Mouse (Mus musculus) frontal cortex, adult (tissue): ENCODE data around the gene Prox1.
A peak's percentile ranks its signal among the peaks of the same experiment; 100 is the strongest.

Source experiments
- ATAC-seq: cut with Nextera tagmentation; 2 replicates; pipeline ENCODE4 v1.9.2; 2017; ENCODE audit warnings: mild to moderate bottlenecking, moderate library complexity, mixed read lengths; ENCODE audit not compliant: low TSS enrichment

The Prox1 gene

DNA sequence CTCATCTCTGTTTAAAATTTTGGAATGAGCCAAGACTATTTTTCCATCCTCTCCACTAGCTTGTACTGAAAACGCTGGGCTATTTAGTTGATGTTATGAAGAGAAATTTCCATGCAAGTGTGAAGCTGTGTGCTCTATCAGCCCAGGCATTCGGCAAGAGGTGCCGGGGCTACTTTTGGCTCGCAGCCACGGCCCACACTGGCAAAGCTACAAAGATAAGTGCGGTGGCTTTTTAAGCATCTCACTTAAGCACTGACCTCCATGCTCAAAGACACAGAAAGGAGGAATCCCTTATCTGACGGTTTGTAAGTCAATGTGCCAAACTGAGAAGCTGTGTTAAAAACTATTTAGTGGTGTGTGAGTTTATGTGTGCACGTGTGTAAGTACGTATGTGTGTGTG, 26.9 kb downstream of the Prox1 start:
- ATAC-seq = no peak

DNA sequence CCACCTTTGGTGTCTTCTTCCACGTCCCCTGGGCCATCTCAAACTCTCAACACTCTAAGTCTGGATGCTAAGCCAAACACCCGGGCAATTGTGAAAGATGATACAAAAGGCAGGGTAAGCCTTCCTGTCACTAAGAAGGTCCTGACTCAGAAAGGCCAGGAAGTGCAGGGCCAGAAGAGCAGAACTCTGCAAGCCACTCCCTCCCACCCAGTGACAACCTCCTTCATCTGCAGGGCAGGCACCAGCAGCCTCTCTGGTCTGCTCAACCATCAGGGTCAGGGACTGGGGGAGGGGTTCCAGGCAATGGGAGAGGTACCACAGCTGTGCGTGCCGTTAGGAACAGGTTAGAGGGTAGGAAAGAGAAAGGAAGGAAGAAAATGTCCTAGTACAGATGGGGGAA, 27.9 kb downstream of the Prox1 start:
- no peak for ATAC-seq

DNA sequence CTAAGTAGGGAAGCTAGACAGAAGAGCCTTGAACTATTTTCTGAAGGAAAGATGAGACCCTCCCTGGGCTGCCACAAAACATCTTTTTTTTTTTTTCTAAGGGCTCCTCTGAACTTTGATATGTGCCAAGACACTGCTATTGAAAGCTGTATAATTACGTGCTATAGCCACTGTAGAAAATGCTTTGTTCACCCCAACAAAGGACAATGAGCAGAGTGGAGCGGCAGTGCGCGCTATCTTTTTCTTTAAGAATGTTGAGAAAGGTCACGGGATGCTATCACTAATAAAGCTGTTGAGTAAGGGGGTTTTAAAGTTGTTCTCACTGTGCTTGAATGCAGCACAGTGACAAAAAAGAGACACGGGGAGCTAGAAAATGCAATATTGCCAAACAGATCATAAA, 30.0 kb downstream of the Prox1 start:
- no peak for ATAC-seq

DNA sequence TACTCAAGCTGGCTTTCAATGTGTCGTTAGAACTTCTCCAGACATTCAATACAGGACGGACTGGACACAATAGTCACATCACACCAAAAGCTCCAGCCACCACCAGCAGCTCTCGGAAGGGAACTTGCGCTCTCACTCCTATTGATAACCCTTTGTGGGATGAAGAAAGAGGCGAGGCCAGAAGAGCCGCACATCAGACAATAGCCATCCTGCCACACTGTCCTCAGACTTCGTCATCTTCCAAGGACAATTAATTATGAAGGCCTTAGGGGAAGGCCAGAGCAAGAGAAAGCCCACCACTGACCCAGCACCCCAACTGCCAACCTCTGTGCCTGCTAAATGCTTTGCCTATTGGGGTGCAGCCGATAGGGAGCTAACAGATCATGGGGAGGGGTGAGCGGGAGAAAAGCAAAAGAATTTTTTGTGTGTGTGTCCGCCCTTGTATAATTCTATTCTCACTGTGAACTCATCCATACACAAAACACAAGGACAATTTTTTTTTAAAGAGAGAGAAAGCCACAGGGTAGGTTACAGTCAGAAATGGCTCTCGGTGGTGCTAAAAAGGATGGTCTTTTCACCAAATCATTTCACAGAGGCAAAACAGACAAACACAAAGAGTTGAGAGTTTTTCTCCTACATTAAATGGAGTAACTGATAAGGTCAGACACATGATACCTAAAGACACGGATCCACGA, 30.7 kb downstream of the Prox1 start:
- ATAC-seq = no peak

DNA sequence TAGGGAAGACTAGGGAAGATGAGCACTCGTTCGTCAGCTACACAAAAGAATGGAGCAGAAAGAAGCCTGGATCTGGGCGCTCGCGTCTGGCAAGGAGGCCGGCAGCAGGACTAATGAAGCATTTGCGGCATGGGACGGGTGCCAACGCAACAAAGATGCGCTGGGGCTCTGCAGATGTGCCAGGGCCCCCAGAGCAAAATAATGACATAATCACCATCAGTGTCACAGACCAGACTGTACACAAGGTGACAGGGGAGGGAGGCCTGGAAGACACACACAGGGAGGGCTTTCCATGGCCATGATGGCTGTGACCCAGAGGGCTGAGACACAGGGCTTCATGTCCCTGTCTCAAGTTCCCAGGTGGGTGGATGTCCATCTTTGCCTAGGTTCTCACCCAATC, 32.6 kb downstream of the Prox1 start:
- ATAC-seq = no peak

DNA sequence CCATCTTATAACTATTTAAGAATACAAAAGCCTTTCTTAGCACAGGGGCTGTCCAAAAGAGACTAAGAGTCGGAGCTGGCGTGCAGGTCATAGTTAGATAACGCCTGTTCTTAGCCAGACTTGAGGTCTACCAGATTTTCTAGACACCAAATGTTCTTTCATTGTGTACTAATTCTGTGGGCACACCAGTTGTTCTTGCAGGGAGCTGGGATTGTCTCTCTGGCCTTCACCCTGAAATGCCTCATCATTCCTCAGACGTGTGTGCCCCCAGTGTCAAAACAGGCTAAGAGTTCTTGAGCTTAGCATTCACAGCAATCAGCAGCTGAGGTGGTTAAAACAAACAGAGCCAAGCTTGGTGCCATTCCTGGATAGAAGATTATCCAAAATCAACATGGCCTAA, 37.6 kb downstream of the Prox1 start:
- ATAC-seq = no peak

DNA sequence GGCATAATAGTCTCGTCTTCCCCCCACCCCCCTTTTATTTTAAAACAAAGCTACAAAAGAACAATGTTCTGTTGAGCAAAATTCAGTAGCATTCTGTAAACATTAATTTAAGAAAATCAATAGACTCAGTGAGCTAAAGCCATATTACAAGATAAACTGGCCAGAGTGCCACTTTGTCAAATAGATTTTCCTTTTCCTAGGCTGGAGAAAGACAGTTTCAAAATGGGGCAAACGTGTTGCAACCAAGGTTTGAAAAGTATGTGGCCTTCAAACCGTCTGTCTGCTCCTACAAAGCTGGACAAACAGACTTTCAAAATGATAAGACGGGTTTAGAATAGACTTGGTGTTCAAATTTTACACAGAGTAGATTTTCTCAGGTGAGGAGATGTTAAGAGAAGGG, 39.6 kb downstream of the Prox1 start:
- ATAC-seq = no peak

DNA sequence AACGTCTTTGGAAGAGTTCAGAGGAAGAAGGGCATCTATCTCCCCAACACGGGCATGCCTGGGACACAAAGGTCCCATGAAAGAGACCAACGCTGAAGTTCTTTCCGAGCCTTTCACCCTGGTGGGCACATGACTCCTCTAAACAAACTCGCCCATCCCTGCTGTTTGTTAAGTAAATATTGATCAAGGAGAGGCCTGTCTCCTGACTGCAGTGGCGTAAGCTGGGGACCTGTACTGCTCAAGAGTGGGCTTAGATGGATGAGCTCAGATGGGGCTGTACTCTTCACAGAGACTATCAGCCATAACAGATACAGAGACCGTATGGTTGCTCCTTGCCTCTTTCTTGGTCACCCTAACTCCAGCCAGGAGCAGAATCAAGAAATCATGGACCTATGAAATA, 41.0 kb downstream of the Prox1 start:
- ATAC-seq = no peak

DNA sequence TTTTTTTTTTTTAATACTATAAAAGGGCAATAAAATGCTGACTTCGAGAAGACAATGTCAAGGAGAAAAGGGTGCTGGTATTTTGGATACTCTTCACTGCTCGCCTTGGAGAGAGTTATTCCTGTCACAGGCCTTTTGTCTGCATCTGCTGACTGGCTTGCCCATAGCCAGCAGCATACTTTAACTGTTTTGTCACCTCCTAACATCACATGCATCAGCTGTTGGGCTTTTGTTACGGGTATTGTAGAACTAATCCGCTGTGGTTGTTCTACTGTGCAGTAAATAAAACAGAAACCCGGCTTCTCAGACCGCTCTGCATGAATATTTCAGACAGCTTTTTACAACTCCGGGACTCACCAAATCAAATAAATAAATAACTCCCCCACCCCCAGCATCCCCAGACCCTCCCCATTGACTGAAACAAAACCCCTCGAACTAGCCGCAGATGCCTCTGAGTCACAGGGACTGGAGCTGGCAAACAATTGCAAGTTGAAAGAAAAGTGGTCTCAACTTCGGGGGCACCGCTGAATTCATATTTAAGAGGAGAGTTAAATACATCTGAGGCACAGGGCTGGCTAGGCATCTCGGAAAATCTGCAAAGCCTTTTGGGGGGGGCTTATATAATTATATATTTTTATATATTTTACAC, 41.7 kb downstream of the Prox1 start:
- no peak for ATAC-seq

DNA sequence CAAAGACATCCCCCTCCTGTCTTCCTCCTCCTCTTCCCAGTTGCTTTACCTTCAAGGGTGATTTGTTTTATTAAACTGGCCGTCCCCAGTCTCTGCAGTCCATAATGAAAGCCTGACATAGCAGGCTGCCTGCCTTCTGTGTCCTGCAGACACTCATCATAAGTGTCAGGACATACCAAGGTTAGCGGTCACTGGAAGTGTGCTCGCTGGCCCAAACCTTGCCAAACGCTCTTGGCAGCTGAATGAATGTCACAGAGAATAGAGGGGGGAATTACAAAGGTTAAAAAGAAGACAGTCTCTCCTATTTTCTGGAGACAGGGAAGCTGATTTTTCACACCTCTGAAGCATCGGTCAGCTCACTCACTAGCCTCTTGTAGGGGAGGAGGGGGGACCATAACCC, 42.6 kb downstream of the Prox1 start:
- ATAC-seq = no peak

DNA sequence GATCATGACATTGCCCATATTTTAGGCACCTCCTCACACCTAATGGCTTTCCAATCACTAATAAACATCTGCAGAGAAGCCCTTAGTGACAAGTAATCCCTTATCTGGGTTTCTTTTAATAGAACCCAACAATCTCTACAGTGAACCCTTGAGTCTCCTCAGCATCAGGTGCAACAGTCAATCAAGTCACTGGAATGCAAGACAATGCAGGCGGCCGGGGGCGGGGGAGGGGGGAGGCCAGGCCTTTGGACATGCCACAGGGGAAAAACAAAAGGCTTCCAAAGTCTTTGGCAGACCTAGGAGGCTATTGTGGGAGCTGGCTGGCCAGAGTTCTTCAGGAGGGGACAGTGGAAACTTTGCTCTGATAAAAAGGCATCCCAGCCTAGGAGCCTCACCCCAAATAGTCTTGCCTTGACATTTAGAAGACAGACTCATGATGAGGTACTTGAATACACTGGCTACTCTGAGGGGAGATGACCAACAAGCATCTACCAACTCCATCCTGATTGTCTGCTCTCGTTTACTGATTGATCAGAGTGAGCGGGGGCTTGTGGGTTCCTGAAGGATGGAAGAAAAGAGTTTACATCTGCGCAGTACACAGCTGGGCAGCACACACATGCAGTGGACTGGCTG, 43.2 kb downstream of the Prox1 start:
- ATAC-seq = no peak

DNA sequence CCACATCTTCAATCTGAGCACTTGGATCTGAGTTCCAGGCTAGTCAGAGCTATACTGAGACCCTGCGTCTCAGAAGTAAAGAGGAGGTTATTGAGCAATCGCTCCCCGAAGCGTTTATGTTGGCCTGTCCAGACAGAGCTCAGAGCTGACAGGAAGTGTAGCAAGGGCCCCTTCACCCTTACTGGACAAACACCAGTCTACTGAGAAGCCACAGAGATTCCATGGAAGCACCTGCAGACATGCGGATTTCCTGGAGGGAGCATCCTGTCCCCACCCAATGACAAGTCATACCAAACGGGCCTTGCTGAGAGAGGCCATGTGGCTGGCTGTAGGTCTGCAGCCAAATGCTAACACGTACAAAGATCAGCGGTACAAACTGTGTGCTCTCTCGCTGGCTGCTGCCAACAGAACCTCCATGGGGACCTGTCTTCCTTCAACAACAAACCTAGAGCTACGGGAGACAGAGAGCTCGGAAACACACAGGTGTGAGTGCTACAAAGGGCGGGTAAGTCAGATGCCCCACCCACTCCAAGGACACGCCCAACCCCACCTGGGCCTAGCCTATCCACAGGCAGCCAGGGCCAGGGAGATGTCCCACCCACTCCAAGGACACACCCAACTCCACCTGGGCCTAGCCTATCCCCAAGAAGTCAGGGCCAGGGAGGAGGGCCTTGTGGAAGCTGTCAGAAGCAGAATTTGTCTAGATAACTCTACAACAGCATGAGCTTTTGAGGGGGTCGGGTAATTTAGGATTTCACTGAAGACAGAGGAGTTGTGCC, 45.4 kb downstream of the Prox1 start:
- no peak for ATAC-seq

DNA sequence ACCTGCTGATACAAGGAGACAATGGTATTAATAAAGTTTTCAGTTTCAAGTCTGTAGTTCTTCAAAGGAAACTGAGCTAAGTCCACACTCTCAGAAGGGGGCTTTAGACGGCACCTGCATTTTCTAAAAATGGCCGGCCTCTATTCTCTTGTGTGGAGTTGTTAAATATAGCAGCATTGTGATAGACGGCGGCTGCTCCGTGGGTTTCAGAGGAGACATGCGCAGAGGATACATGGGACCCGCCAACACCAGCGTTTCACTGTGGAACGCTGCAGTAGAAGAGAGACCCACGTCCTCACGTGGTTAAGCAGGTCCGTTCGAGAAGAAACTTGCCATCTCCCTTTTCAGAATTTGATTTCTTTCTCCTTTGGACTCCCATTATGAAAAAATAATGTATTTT, 47.1 kb downstream of the Prox1 start:
- ATAC-seq = no peak

DNA sequence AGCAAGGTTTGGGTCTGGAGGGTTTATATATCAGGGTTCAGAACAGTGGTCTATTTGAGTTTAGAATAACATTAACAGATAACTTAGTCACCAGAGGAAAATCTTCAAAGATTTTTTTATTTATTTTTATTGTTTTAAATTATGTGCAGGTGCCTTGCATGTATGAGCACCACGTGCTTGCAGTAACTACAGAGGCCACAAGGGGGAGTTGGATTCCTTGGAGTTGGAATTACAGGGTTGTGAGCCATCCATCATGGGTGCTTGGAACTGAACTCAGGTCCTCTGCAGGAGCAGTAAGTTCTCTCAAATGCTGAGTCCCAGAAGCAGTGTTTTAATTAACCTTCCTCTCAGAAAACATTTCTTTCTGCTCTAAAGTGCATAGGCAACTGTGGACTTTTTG, 54.5 kb downstream of the Prox1 start:
- ATAC-seq = no peak

DNA sequence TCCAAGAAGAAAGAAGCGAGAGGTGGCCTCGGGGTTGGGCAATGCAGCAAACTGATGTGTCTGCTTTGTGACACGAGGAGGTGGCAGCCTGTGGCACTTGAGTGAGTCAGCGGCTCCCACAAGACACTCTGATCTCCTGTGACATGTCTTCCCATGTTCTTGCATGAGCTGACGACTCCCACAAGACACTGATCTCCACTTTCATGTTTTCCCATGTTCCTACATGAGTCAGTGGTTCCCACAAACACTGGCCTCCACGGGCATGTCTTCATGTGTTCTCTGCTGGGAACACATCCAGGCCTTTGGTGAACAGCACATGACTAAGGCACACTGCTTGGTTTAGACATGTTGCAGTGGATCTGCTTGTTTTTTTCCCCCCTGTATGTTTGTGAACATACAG, 58.8 kb downstream of the Prox1 start:
- no peak for ATAC-seq

DNA sequence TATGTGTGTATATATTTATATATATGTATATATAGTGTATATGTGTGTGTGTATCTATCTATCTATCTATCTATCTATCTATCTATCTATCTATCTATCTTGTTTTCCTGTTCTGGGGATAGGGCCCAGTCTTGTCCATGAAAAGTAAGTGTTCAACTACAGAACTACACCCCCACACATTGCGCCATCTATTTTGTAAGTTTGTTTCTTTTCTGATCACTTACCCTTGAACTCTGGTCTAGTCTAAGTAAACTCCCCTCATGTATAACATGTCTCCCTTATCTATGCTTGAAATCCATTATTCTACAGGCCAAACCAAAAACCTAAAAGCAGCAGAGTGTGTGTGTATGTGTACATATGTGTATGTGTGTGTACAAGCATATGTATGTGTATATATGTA, 62.9 kb downstream of the Prox1 start:
- no peak for ATAC-seq

DNA sequence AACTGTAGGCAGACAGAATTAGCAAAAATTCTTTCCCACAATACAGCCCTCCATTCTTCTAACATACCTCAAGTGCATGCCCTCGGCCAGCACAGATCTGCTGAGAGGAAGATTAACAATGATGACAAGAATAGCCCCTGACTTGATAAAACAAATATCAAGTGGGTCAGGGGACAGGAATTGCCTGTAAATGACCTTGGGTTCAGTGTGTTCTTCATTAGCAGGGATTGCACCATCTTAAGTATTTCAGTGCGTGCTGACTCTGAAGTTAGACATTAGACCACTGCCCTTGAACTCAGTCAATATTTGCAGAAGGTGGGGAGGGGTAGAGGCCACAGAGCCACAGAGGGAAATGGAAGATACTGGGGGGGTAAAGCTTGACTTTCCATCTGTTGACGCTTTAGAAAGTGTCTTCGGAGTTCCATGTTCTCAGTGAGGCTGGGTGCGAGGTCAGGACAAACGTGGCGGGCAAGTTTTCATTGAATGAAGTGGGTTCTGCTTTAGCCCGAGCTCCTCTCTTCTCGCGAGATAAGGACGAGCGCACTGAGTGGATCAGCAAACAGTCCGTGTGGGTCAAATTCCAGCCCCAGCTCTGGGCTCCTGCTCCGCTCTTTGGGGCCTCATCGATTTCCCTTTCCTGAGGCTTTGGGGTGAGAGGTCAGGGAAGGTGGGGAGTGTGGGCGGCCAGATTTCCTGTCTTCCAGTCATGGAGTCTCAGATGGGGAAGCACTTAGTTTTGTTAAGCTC, 63.7 kb downstream of the Prox1 start:
- ATAC-seq = no peak

DNA sequence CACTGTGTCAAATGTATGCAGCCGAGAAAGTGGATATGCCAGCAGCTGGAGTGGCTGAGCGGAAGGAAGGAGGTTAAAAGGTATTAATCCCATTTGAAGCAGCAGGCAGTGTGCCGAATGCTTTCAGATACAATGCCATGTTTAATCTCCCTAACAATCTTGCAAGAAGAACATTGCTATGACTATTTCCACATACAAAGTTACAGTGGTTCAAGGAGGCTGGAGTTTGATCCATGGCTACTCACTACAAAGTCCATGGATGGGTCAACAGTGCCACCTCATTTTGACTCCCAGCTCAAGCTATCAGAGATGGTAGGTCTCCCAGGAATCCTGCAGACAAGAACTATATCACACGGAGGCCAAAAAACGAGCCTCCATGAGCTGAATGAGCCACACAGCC, 64.5 kb downstream of the Prox1 start:
- ATAC-seq = no peak

DNA sequence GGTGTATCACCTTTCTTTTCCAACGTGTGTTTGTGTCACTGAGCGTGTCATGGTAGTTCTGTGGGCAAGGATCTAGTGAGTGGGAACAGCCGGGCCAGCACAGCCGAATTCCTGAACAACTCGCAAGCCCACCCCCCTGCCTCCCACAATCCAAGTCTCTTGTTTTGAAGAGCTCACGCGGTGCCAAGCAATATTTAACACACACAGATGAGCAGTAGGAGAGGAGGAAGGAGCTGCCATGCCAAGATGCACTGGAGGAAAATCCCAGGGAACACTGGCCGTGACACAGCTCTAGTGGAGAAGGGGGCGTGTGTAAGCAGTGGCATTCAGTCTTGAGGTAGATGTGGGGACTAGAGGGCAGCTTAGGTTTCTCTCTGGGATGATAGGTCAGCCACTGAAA, 77.2 kb downstream of the Prox1 start:
- peak; percentile 72 for ATAC-seq

DNA sequence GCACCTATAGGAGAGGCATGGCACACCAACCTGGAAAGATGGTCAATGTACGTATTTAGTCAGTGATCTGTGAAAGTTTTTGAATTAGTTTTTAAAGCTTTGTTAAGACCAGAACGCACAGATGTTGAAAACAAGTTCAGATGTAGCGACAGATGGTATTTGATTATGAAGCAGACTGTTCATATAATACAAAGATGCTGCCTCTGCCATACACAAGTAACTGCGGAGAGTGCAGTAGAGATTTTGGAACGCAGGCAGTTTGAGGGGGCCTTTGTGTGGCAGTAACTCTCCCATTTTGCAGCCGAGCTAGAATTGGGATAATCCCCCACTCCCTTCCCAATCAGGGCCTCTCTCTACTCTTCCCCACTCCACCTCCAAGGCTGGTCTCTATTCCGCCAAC, 78.4 kb downstream of the Prox1 start:
- ATAC-seq = no peak

DNA sequence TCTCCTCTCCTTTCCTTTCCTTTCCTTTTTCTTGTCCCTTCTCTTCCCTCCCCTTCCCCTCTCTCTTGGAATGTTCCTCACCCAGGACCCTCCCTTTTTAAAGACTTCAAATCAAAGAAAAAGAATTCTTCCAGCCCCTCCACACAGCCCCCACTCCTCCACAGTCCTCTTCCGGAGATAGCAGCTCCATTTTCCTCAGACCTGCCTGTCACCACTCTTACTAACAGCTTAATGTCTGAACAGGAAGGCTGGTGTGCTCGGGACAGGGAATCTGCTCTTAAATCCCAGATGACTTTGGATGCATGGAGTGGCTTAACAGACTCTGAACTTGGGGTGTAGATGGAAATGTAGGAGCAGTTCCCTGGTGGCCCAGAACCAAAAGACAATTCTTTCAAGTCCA, 81.6 kb downstream of the Prox1 start:
- no peak for ATAC-seq

DNA sequence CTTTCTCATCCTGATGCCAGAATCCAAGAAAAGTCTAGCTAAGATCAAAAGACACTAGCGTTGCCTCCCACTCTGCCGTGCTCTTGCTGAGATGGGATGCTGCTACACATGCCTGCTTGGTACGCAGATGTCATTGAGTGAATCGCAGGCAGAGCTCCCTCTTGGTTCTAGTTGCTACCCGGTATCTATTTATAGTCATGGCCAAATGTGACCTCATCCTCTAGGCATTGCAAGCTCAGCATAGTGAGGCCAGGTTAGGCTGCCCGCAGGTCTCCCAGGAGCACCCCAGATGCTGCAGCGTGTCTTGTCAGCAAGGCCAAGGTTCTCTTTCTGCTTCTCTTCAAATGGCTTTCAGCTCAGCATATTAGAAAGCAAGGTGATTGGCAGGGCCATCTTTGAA, 84.8 kb downstream of the Prox1 start:
- no peak for ATAC-seq
